Mouse (Mus musculus) bone marrow macrophage, adult 2 months (primary cell): ENCODE data around the gene E2f4. TPM values are rescaled to one million over a fixed set of nuclear protein-coding genes. Genes with fewer than 3 reads are reported as not detected.

ENCODE experiments used
- H3K27ac ChIP-seq: 2 replicates; pipeline ENCODE4 v1.5.1; 2012; ENCODE audit warnings: low read depth, low read length; ENCODE audit not compliant: insufficient read depth
- H3K4me1 ChIP-seq: 2 replicates; pipeline ENCODE4 v1.6.1; 2012; ENCODE audit warnings: low read length; ENCODE audit not compliant: control insufficient read depth, insufficient read depth
- H3K4me3 ChIP-seq: 2 replicates; pipeline ENCODE4 v1.5.1; 2012; ENCODE audit warnings: mild to moderate bottlenecking, low read length, moderate library complexity; ENCODE audit not compliant: insufficient read depth
- CTCF ChIP-seq: IDR thresholded peaks from 2 replicates; pipeline ENCODE4 v1.5.1; 2012; ENCODE audit warnings: low read depth, mild to moderate bottlenecking, low read length, moderate library complexity
- POLR2A ChIP-seq: IDR thresholded peaks from 2 replicates; pipeline ENCODE4 v1.6.1; 2012; ENCODE audit warnings: mild to moderate bottlenecking, low read depth, low read length, borderline replicate concordance
- polyA plus RNA-seq: library from polyadenylated mRNA; stranded (reverse); fragments of >200 nt; gene quantifications from 2 replicates; pipeline ENCODE4 v1.2.4, GENCODE M21; 2012; ENCODE audit not compliant: missing spikeins, insufficient read depth, insufficient read length

Gene E2f4
- polyA plus RNA-seq, 1 experiment: 40.6 TPM

DNA sequence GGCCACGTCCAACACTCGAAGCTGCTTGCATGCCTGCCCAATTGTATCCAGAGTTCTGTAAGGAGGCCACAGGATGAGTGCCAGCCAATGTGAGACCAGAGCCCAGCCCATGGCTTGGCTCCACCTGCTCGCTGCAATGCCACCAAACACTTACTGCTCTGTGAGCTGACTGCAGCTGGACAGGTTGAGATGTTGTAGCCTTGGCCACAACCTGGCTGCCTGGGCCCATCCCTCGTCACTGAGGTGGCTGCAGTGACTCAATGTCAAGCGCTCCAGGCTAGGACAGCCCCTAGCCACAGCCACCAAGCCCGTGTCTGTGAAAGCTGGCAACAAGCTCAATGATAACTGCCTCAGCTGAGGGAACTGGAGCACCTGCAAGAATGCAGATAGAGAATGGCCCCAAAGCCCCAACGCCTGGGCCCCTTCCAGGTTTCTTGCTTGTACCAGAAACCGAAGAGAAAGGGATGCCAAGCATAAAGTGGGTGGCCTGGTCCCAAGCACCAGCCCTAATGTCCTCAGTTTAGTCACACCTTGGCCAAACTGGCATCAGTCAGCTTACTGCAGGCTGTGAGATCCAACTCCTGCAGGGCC, 15.5 kb downstream of the E2f4 start:
- Histone ChIP-seq H3K4me3 (no peak overlapping the region), H3K4me1 (peaks cover 9% of the 10 kb centered on the region), H3K27ac (no peak overlapping the region)
- no peak for TF ChIP-seq POLR2A

DNA sequence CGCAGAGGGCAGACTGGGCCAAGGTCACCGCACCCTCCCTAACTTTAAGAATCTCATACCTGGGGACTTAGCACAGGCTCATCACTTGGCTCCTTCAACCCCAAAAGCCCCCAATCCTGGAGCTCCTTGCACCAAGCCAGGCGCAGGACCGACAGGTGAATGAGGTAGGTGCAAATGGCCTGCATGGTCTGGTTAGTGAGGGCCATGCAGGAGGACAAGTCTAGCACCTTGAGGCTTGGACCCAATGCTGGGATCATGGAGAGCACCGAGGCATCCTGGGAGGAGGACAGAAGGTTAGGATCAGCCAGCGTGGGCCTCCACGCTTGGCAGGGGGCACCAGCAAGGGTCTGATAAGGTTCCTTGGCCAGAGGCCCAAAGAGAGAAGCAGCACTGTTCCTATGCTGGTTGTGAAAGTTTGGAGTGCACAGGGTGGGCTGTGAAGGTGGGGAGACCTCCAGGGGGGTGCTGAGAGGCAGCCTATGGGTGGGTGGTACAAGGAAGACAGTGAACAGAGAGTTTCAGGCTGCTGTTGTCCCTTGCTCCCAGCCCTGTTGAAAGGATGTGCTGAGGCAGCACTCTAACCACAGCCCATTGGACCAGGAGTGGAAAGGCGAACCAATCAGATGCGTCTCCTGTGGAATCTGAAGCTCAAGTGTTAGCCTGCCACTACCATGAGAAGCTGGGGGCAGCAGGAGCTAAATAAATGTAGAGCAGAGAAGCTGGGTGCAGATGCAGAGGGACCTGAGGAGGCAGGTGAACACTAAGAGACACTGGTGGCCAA, 16.3 kb downstream of the E2f4 start:
- H3K4me3 ChIP-seq: no peak overlapping the region
- peaks cover 9% of the 10 kb centered on the region for H3K4me1 ChIP-seq
- TF ChIP-seq CTCF: no peak
- no peak for TF ChIP-seq POLR2A
- no peak overlapping the region for H3K27ac ChIP-seq

DNA sequence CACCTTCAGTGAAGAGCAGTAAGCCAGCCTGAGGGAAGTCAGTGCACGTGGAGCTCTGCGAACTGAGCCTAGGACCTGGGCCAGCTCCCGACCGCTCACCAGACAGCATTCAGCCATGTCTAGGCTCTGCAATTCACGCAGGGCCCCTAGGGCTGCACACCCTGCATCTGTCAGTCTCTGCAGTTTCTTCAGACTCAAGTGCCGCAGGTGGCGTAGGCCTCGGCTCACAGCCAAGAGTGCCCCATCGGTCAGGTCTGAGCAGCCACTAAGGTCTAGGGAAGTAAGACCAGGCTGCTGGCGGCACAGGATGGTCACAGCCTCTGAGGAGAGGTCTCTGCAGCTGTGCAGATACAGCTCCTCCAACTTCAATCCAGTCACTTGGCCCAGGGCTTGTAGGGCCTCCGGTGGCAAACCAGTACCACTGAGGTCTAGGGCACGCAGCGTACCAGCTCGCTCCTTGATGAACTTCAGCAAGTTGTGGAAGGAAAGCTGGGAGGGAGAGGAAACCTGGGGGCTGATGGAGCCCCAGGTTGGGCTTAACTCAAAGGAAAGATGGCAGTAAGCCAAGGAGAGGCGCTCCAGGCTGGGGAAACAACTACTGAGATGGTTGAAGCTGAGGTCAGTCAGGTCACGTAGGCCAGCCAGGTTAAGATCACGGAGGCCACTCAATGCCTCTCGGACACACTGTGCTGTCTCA, 17.8 kb downstream of the E2f4 start:
- no peak for TF ChIP-seq CTCF
- TF ChIP-seq POLR2A: no peak
- Histone ChIP-seq H3K4me3 (no peak overlapping the region), H3K27ac (no peak overlapping the region), H3K4me1 (peaks cover 17% of the 10 kb centered on the region)

DNA sequence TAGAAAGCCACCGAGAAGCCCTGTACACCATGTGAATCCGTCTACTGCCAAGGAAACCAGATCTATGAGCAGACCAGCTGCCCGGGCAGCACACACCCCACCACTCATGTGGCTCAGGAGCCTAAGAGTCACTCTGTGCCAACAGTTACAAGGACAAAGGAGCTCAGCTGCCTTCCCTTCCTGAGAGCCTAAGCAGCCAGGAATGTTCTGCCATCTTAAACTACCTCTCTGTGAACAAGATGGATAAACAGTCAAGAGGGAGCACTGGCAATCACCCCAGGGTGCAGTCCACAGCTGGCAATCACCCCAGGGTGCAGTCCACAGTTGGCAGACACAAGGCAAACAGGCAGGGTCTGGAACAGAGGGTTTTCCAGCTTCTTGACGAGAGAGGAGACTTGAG, 20.5 kb downstream of the E2f4 start:
- Histone ChIP-seq H3K4me1 (peaks cover 17% of the 10 kb centered on the region), H3K4me3 (no peak overlapping the region), H3K27ac (no peak overlapping the region)
- TF ChIP-seq POLR2A: no peak
- TF ChIP-seq CTCF: no peak

DNA sequence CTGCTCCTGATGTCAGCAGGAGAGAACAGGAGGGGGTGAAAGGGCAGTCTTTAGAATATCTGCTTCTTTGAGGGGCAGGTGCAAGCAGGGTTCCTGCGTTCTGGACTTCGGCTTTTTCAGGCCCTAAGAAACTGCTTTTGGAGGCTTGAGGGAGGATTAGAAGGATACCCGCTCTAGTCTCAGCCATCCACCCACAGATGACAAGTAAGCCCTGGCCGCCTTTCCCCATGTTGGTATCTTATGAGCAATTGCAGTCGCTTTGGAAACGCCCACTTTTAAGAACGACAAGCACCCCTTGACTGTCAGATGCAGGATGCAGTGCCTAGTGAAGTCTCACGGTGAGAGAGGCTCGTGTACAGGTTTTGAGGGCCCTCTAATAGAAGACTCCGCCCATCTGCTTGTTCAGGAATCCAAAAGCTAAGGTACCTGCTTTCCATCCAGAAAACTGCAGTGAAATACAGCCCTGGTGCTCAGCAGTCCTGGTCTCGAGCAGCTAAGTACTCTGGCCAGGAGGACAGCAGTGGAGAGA, 21.3 kb downstream of the E2f4 start:
- Histone ChIP-seq H3K4me3 (no peak overlapping the region), H3K4me1 (peaks cover 17% of the 10 kb centered on the region), H3K27ac (no peak overlapping the region)
- no peak for TF ChIP-seq CTCF
- no peak for TF ChIP-seq POLR2A

DNA sequence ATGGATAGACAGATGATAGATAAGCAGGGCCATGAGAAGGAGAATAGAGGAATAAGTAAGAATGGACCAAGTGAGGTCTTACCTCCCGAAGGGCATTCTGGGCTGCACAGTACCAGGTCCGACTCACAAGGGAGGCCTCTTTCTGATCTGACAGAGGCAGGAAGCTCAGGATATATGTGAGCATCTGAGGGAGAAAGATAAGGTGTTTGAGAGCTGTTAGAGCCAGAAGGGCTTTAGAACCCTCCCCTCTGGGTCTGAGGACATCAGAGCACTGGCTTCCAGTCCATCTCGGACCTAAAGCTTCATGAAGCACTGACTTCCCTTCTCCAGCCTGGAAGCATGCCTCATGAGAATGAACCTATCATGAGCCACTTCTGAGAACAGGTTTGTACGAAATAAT, 25.7 kb downstream of the E2f4 start:
- Histone ChIP-seq H3K4me3 (no peak overlapping the region), H3K4me1 (peaks cover 20% of the 10 kb centered on the region), H3K27ac (no peak overlapping the region)
- TF ChIP-seq CTCF (no peak), POLR2A (no peak)

DNA sequence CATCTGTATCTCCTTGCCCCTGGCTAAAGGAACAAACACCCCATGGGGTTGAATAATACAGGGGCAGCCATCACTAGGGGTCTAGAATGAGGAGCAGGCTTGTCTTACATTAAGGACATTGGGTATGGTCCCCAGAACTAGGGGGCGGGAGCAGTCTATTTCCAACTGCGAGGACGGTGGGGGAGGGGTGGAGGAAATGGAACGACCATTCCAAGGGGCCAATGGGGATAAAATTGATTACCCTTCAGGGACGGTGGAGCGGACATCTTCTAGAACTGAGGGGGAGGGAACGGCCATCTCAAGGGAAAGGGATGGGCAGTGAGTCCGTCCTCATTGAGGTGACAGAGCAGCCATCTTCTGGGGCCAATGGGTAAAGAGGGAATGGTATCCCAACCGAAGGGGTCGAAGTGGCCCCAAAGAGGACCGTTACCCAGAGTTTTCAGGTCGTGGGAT, 28.2 kb downstream of the E2f4 start:
- peak overlapping the region; percentile 29 for H3K27ac ChIP-seq
- H3K4me1 ChIP-seq: peaks cover 12% of the 10 kb centered on the region
- peak overlapping the region; percentile 75 for H3K4me3 ChIP-seq
- no peak for TF ChIP-seq CTCF
- no peak for TF ChIP-seq POLR2A

DNA sequence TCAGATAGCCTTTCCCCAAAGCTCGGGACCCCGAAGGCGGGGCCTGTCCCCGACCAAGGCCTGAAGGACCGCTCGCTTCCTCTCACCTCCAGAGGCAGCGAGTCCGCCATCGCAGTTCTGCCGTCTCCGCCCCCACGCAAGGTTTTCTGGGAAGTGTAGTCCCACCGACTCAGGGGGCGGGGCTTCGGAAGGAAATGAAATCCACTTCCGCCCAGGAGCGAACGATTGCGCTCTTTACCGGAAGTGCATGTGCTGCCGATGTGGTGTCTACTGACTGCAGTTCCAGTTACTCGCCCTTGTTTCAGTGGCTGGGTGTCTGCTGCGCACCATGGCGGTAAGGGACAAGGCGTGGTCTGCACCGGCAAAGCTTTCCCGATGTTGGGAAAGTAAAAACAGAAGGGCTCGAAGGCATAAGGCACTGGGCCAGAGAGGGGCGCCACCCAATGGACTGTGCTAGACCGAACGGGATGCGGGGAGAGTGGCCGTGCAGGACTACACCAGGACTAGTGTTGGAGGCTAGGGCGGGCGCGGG, 28.7 kb downstream of the E2f4 start, which contains the start of the genes Lrrc29 and Tmem208:
Lrrc29 (minus strand) TSS at position 138 of the 532 bp plus-strand sequence.
Tmem208 (plus strand) TSS at position 214 of the 532 bp plus-strand sequence.
- TF ChIP-seq POLR2A: peak; percentile 26
- TF ChIP-seq CTCF: peak; percentile 52

DNA sequence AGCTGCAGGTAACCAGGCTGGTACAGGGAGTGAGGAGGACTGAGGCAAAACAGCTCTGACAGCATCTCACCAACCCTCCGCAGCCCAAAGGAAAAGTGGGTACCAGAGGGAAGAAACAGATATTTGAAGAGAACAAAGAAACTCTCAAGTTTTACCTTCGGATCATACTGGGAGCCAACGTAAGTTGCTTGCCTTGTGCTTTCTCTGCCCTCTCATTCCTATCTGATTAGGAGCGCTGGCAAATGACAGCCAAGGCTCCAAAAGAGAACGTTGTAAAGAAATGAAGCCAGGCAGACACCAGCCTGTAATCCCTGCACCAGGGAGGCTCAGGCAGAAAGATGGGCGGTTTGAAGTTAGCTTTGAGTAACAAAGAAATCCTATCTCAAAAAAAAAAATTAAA, 29.5 kb downstream of the E2f4 start:
- Histone ChIP-seq H3K4me3 (peak overlapping the region; percentile 75), H3K4me1 (peaks cover 12% of the 10 kb centered on the region), H3K27ac (peak overlapping the region; percentile 77)
- TF ChIP-seq CTCF (no peak), POLR2A (no peak)

More for the DNA sequence above, 28.7 kb downstream of the E2f4 start, which contains the start of the genes Lrrc29 and Tmem208:
- Histone ChIP-seq H3K27ac (peak within 1 kb of the TSS; percentile 77), H3K4me3 (peak within 1 kb of the TSS; percentile 75), H3K4me1 (peaks cover 12% of the 10 kb centered on the region)
